Mouse (Mus musculus): ENCODE measurements at regions not wholly inside any gene's neighbourhood (a gene's known extent, or its start where the extent isn't known, plus 50 kb on each side); places are given as distances from the start of the nearest gene placed in this dataset.

DNA sequence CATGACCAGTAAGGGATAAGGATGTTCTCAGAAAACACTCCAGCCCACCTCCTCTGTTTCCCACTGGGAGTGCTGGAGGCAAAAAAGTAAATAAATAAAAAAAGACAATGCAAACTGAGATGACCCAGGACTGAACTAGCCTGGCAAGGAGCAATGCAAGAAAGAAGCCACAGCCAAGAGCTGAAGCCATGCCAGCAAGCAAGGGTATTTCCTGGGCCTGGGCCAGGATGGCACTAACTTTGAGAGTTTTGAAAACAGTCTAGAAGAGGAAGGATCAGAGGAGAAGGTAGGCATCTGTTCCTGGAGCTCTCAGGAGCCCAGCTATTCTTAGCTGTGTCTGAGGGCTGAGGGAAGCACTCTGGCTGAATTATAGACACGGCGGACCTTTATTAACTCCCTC, 465.7 kb upstream of the Tbx3 start:
- H3K27me3 ChIP-seq (replicated peaks; ENCODE audit: control insufficient read depth, insufficient read depth, low read length), result no peaks in the 10 kb centered on the region
- H3K9me3 ChIP-seq (ENCODE audit: control insufficient read depth), result no peaks in the 10 kb centered on the region; the same call in 1 of the 2 replicates
- H3K4me1 ChIP-seq (replicated peaks; ENCODE audit: control insufficient read depth, insufficient read depth, low read length), result no peaks in the 10 kb centered on the region
- no peak for TF ChIP-seq CTCF (IDR thresholded peaks at IDR 0.05; ENCODE audit: low read depth)
- H3K27ac ChIP-seq (ENCODE audit: low read depth, low read length), result no peak overlapping the region
- no peak overlapping the region for H3K9ac ChIP-seq (ENCODE audit: low read depth, low read length)
- no peaks in the 10 kb centered on the region for H3K36me3 ChIP-seq (ENCODE audit: control insufficient read depth, insufficient read depth)
- H3K4me2 ChIP-seq (replicated peaks; ENCODE audit: low read depth), result no peak overlapping the region
- no peak overlapping the region for H3K4me3 ChIP-seq (ENCODE audit: low read depth, low read length)
- no peak for ATAC-seq
- WGBS, result 48% methylated on average over 2 of the region's 2 CpGs

DNA sequence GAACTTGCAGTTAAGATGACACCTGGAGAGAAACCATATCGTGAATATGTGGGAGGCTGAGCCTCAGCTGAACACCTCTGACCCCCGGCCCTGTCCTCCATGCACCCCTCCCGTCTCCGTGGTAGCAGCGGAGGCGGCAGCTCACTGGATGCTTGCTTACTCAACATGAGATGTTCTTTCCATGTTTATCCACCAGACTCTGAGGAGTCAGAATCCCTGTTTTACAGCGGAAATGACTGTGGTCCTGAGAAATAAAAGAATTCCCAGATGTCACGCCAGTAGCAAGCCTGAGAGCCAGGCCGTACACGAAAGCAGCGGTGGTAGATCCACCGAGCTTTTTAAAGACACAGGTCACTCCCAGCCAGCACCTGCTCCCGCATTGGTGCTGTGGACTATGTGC, 462.4 kb upstream of the Tbx3 start:
- Histone ChIP-seq H3K4me2 (replicated peaks; ENCODE audit: low read depth) (no peak overlapping the region), H3K4me3 (ENCODE audit: low read depth, low read length) (no peak overlapping the region), H3K9ac (ENCODE audit: low read depth, low read length) (no peak overlapping the region), H3K9me3 (ENCODE audit: control insufficient read depth) (peaks cover 2% of the 10 kb centered on the region; the same call in 1 of the 2 replicates), H3K27me3 (replicated peaks; ENCODE audit: control insufficient read depth, insufficient read depth, low read length) (no peaks in the 10 kb centered on the region), H3K36me3 (ENCODE audit: control insufficient read depth, insufficient read depth) (no peaks in the 10 kb centered on the region), H3K4me1 (replicated peaks; ENCODE audit: control insufficient read depth, insufficient read depth, low read length) (no peaks in the 10 kb centered on the region), H3K27ac (ENCODE audit: low read depth, low read length) (no peak overlapping the region)
- TF ChIP-seq CTCF (IDR thresholded peaks at IDR 0.05; ENCODE audit: low read depth), result no peak
- ATAC-seq, result no peak
- 71% methylated on average over 13 of the region's 13 CpGs for WGBS

DNA sequence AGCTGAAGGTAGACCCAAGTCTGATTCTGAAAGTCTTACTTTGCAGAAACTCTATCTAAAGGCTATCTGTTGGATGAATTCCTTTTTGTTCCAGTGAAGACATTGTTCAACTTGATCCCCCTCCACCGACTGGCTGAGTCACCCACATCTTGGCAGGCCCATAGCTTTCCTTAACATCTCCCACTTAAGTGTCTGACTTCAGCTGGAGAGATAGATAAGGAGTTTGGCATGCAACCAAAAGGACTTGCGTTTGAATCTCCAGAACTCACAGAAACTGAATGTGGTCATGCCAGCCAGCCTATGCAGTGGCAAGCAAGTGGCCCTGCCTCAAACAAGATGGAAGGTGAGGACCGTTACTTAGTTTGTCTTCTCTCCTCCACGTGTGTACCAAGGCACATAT, 457.3 kb upstream of the Tbx3 start:
- ATAC-seq, result no peak
- Histone ChIP-seq H3K36me3 (ENCODE audit: control insufficient read depth, insufficient read depth) (no peaks in the 10 kb centered on the region), H3K9ac (ENCODE audit: low read depth, low read length) (no peak overlapping the region), H3K4me1 (replicated peaks; ENCODE audit: control insufficient read depth, insufficient read depth, low read length) (no peaks in the 10 kb centered on the region), H3K9me3 (ENCODE audit: control insufficient read depth) (peaks cover 2% of the 10 kb centered on the region; the same call in 1 of the 2 replicates), H3K4me3 (ENCODE audit: low read depth, low read length) (no peak overlapping the region), H3K4me2 (replicated peaks; ENCODE audit: low read depth) (no peak overlapping the region), H3K27me3 (replicated peaks; ENCODE audit: control insufficient read depth, insufficient read depth, low read length) (no peaks in the 10 kb centered on the region), H3K27ac (ENCODE audit: low read depth, low read length) (no peak overlapping the region)
- 44% methylated on average over 4 of the region's 4 CpGs for WGBS
- TF ChIP-seq CTCF (IDR thresholded peaks at IDR 0.05; ENCODE audit: low read depth), result no peak

DNA sequence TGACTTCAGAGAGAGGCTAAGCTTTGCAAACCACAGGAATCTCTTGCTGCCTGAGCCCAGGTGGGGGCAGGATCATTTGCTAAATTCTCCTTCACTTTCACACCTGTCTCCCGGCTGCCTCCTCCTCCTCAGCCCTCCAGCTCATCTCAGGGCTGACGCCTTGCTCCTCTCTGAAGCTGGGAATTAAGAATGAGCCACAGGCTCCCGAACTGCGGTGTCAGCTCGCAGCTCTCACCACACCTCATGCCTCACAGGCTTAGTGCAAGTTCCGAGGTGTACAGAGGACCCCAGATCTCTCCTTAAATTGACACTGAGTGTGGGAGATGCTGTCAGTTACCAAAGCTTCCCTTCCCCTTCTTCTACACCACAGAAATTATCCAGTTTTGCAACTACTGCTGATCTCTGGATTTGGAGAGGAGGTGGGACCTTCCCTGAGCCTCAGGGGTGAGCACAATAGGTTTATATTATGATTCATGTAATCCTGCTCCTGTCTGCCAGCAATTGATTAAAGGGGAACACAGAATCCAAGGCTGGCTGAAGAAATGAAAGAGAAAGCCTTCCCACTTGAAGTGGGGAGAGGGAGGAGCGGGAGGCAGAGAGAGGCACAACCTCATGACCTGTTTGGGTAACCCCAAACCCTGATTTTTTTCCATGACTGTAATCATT, 456.6 kb upstream of the Tbx3 start:
- no peak overlapping the region for H3K4me3 ChIP-seq (ENCODE audit: low read depth, low read length)
- no peaks in the 10 kb centered on the region for H3K4me1 ChIP-seq (replicated peaks; ENCODE audit: control insufficient read depth, insufficient read depth, low read length)
- H3K36me3 ChIP-seq (ENCODE audit: control insufficient read depth, insufficient read depth), result no peaks in the 10 kb centered on the region
- 69% methylated on average over 7 of the region's 7 CpGs for WGBS
- H3K4me2 ChIP-seq (replicated peaks; ENCODE audit: low read depth), result no peak overlapping the region
- H3K27me3 ChIP-seq (replicated peaks; ENCODE audit: control insufficient read depth, insufficient read depth, low read length), result no peaks in the 10 kb centered on the region
- TF ChIP-seq CTCF (IDR thresholded peaks at IDR 0.05; ENCODE audit: low read depth), result no peak
- no peak for ATAC-seq
- H3K9ac ChIP-seq (ENCODE audit: low read depth, low read length), result no peak overlapping the region
- no peak overlapping the region for H3K27ac ChIP-seq (ENCODE audit: low read depth, low read length)
- peaks cover 2% of the 10 kb centered on the region; the same call in 1 of the 2 replicates for H3K9me3 ChIP-seq (ENCODE audit: control insufficient read depth)

DNA sequence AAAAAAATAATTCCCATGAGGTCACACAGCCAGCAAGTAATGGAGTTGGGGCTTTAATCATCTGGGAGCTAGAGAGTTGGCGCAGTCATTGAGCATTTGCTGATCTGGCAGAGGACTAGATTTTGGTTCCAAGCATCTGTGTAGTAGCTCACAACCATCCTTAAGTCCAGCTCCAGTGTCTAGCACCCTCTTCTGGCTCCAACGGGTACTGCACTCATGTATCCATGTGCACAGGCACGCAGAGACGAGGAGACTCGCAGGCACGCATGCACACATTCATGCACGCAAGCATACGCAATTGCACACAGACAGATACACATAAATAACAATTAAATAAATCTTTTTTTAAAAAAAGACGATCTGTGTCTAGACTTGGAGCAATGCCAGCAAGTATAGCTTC, 455.5 kb upstream of the Tbx3 start:
- no peak overlapping the region for H3K4me3 ChIP-seq (ENCODE audit: low read depth, low read length)
- peak; percentile 64 for TF ChIP-seq CTCF (IDR thresholded peaks at IDR 0.05; ENCODE audit: low read depth)
- H3K27me3 ChIP-seq (replicated peaks; ENCODE audit: control insufficient read depth, insufficient read depth, low read length), result no peaks in the 10 kb centered on the region
- 93% methylated on average over 9 of the region's 9 CpGs for WGBS
- no peak overlapping the region for H3K4me2 ChIP-seq (replicated peaks; ENCODE audit: low read depth)
- H3K4me1 ChIP-seq (replicated peaks; ENCODE audit: control insufficient read depth, insufficient read depth, low read length), result no peaks in the 10 kb centered on the region
- no peak overlapping the region for H3K9ac ChIP-seq (ENCODE audit: low read depth, low read length)
- 0 out of 2 replicates have a peak, but pooled peaks cover under 1% of the 10 kb centered on the region for H3K9me3 ChIP-seq (ENCODE audit: control insufficient read depth)
- H3K27ac ChIP-seq (ENCODE audit: low read depth, low read length), result no peak overlapping the region
- no peak for ATAC-seq
- H3K36me3 ChIP-seq (ENCODE audit: control insufficient read depth, insufficient read depth), result no peaks in the 10 kb centered on the region

DNA sequence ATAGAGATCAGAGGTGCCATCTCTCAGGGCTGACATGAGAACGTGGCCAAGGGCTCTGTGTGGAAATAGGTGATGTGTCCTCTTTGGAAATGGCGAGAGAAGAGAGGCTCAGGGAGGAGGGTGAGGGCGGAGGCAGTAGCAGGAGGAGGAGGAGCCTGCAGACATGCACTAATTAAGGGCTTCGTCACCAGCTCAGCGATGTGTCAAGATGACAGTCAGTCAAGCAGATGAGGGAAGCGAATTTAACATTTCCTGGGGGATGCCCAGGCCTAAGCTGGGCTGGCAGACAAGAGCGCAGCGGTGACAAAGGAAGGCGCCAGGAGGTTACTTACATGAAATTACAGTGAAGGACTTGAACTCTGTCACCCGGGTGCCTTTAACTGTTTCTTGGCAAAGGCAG, 455.1 kb upstream of the Tbx3 start:
- ATAC-seq, result no peak
- Histone ChIP-seq H3K9ac (ENCODE audit: low read depth, low read length) (no peak overlapping the region), H3K4me1 (replicated peaks; ENCODE audit: control insufficient read depth, insufficient read depth, low read length) (no peaks in the 10 kb centered on the region), H3K27ac (ENCODE audit: low read depth, low read length) (no peak overlapping the region), H3K9me3 (ENCODE audit: control insufficient read depth) (no peaks in the 10 kb centered on the region), H3K4me2 (replicated peaks; ENCODE audit: low read depth) (no peak overlapping the region), H3K36me3 (ENCODE audit: control insufficient read depth, insufficient read depth) (no peaks in the 10 kb centered on the region), H3K27me3 (replicated peaks; ENCODE audit: control insufficient read depth, insufficient read depth, low read length) (no peaks in the 10 kb centered on the region), H3K4me3 (ENCODE audit: low read depth, low read length) (no peak overlapping the region)
- 88% methylated on average over 10 of the region's 10 CpGs for WGBS
- no peak for TF ChIP-seq CTCF (IDR thresholded peaks at IDR 0.05; ENCODE audit: low read depth)
